ENCODE assay signal across 7 mouse cellular contexts in the genomic region with DNA sequence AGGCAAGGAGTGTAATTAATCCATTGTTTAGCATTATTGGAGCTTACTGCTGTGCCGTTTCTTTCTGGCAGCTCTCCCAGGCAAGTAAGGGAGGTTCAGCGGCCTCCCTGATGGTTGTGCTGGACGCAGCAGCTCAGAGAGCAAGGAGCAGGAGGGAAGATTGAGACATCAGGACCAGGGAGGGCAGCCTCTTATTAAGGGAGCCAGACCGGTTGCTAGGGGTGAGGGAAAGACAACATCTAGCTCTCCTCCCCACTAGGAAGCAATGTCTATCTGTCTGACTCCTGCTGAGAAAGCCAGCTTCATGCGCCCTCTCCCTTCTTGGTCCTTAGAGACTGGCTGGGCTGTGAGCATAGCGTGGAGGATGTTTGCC.
DNase-seq lines count a peak whose midpoint lies in the region; ATAC-seq lines count a peak whose summit lies in the region.

No protein-coding gene starts in this region.

- H3K4me2 ChIP-seq in limb, embryonic 15.5 days, result peak overlapping the region; percentile 38

- peak; percentile 12 for DNase-seq in ovary, adult 18-20 months (ENCODE audit: low spot score)
- no peak for DNase-seq in ovary, postnatal 14 days (ENCODE audit: low spot score)
- DNase-seq in embryonic facial prominence, embryonic 10.5 days (ENCODE audit: low spot score), result no peak
- DNase-seq in heart, postnatal 4 days, result peak; percentile 17
- peak; percentile 13 for DNase-seq in ovary, postnatal 10 days (ENCODE audit: low spot score)
- no peak for DNase-seq in urinary bladder, adult 18-20 months (ENCODE audit: low spot score in 2 of 2)

- H3K27me3 ChIP-seq in embryonic facial prominence, embryonic 10.5 days (replicated peaks; ENCODE audit: low read depth, poor library complexity, severe bottlenecking), result peaks cover 64% of the 10 kb centered on the region
- H3K27me3 ChIP-seq in limb, embryonic 15.5 days, result peaks cover 11% of the 10 kb centered on the region

- WGBS in embryonic facial prominence, embryonic 10.5 days, result 26% methylated on average over 6 of the region's 6 CpGs
- WGBS in limb, embryonic 15.5 days, result 31% methylated on average over 6 of the region's 6 CpGs

- H3K36me3 ChIP-seq in embryonic facial prominence, embryonic 10.5 days (replicated peaks), result no peaks in the 10 kb centered on the region
- no peaks in the 10 kb centered on the region for H3K36me3 ChIP-seq in limb, embryonic 15.5 days

- peak overlapping the region; percentile 39 for H3K4me3 ChIP-seq in embryonic facial prominence, embryonic 10.5 days
- H3K4me3 ChIP-seq in limb, embryonic 15.5 days, result peak overlapping the region; percentile 8; the same call in 1 of the 2 replicates

- H3K9ac ChIP-seq in limb, embryonic 15.5 days, result no peak overlapping the region

- ATAC-seq in limb, embryonic 15.5 days (ENCODE audit: insufficient number of reproducible peaks, low FRiP score, low TSS enrichment, low read depth), result no peak

- no peaks in the 10 kb centered on the region for H3K9me3 ChIP-seq in embryonic facial prominence, embryonic 10.5 days
- no peaks in the 10 kb centered on the region for H3K9me3 ChIP-seq in limb, embryonic 15.5 days

- H3K27ac ChIP-seq in embryonic facial prominence, embryonic 10.5 days (replicated peaks), result peak overlapping the region; percentile 76
- no peak overlapping the region for H3K27ac ChIP-seq in limb, embryonic 15.5 days

- peaks cover 20% of the 10 kb centered on the region for H3K4me1 ChIP-seq in embryonic facial prominence, embryonic 10.5 days
- peaks cover 7% of the 10 kb centered on the region for H3K4me1 ChIP-seq in limb, embryonic 15.5 days

Comparison
In these comparisons a context has a peak if more than half of its experiments do, and no peak if none do; other contexts are left out.
1. DNase-seq: peak in ovary, adult 18-20 months (single experiment), heart, postnatal 4 days (single experiment) and ovary, postnatal 10 days (single experiment); none in ovary, postnatal 14 days (single experiment), embryonic facial prominence, embryonic 10.5 days (single experiment) and urinary bladder, adult 18-20 months (0 of 2).